Mouse (Mus musculus) liver, embryonic 16.5 days (tissue): ENCODE measurements around the gene Prkca. TPM values are rescaled to one million over a fixed set of nuclear protein-coding genes. Genes with fewer than 3 reads are reported as not detected.

Source experiments
- ATAC-seq: fragments of 200-750 bp; cut with Nextera tagmentation; 2 replicates; pipeline ENCODE4 v1.8.0; 2017; ENCODE audit warnings: low read depth, mild to moderate bottlenecking, moderate number of reproducible peaks, moderate library complexity
- H3K27ac ChIP-seq: fragments of 300-500 bp; sonication (generic); 2 replicates; pipeline ENCODE4 v1.5.1; 2014; ENCODE audit warnings: mild to moderate bottlenecking, low read length
- H3K27me3 ChIP-seq: fragments of 300-500 bp; sonication (generic); 2 replicates; pipeline ENCODE4 v1.6.1; 2014; ENCODE audit warnings: low read depth, low read length, mixed read lengths; ENCODE audit not compliant: control insufficient read depth, insufficient read depth
- H3K36me3 ChIP-seq: fragments of 300-500 bp; sonication (generic); 2 replicates; pipeline ENCODE4 v1.6.1; 2014; ENCODE audit warnings: mild to moderate bottlenecking; ENCODE audit not compliant: control insufficient read depth, insufficient read depth
- H3K4me1 ChIP-seq: fragments of 300-500 bp; sonication (generic); 2 replicates; pipeline ENCODE4 v1.6.1; 2014; ENCODE audit warnings: low read depth, low read length, mixed read lengths; ENCODE audit not compliant: control insufficient read depth
- H3K4me2 ChIP-seq: fragments of 300-500 bp; sonication (generic); 2 replicates; pipeline ENCODE4 v1.6.1; 2014; ENCODE audit warnings: low read depth, low read length, mixed read lengths
- H3K4me3 ChIP-seq: fragments of 300-500 bp; sonication (generic); 2 replicates; pipeline ENCODE4 v1.5.1; 2014; ENCODE audit warnings: low read depth, mild to moderate bottlenecking, low read length
- H3K9ac ChIP-seq: fragments of 300-500 bp; sonication (generic); 2 replicates; pipeline ENCODE4 v1.6.1; 2014; ENCODE audit warnings: low read depth, low read length
- H3K9me3 ChIP-seq: fragments of 300-500 bp; sonication (generic); replicated peaks from 2 replicates; pipeline ENCODE4 v1.6.1; 2016; ENCODE audit warnings: low read length; ENCODE audit not compliant: control insufficient read depth
- WGBS: fragments of 180-500 bp; shearing (Covaris S2); extraction: QIAGEN DNeasy Blood & Tissue Kit; methylation state at CpG from one replicate; pipeline ENCODE4 v1.1.7; 2014; ENCODE audit not compliant: insufficient replicate concordance; 5-methylcytosine and 5-hydroxymethylcytosine counted together
- polyA plus RNA-seq: library from polyadenylated mRNA; unstranded; fragments of >200 nt; fragmentation: Nextera tagmentation; extraction: Ambion mirVana; gene quantifications from 2 replicates; pipeline ENCODE4 v1.2.1, GENCODE M21; 2015

The Prkca gene
- polyA plus RNA-seq, 1 experiment from 2014 or later, result 3.4 TPM

DNA sequence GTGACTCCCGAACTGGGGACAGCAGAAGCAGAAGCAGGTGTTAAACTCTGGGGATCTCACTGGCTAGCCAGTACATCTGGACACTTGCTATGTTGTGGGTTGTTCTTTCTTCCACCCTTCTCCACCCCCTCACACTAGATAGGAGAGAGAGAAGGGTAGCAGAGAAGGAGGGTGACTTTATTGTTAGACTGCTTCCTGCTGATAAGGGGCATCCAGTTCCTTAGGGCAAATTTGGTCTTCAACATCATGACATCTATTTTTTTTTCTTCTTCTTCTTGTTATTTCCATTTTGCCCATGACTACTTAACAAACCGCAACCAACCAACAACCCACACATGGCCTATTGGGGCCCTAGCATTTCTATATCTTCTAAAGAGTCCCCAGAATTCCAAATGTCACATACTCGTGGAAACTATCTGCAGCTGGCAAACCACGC lies 97.4 kb downstream of the Prkca start:
- H3K4me2 ChIP-seq, result no peak overlapping the region
- peaks cover 10% of the 10 kb centered on the region for H3K4me1 ChIP-seq
- H3K9ac ChIP-seq, result no peak overlapping the region
- no peaks in the 10 kb centered on the region for H3K9me3 ChIP-seq
- WGBS, result 19% methylated on average over 4 of the region's 4 CpGs
- H3K4me3 ChIP-seq, result no peak overlapping the region
- no peaks in the 10 kb centered on the region for H3K27me3 ChIP-seq
- H3K36me3 ChIP-seq, result no peaks in the 10 kb centered on the region
- peak; percentile 58; the same call in 1 of the 2 replicates for ATAC-seq
- H3K27ac ChIP-seq, result no peak overlapping the region

DNA sequence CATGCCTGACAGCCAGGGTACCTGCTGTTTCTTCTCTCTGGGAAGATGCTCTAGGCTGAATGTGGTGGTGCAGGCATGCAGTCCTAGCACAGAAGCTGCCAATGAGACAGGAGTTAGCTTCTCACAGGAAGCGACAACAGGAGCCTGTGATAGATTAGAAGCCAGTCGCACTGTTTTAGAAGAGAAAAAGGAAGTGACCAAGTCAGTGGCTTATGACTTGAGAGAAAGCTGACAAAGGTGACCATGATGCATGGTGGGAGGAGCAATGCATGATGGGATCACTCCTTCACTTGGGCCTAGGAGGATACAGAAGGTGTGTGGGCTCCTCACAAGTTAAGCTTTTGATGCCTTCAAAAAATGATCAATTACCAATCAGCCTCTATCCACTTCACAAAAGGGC lies 99.5 kb downstream of the Prkca start:
- 11% methylated on average over 2 of the region's 2 CpGs for WGBS
- ATAC-seq, result no peak
- Histone ChIP-seq H3K4me3 (no peak overlapping the region), H3K36me3 (no peaks in the 10 kb centered on the region), H3K9me3 (no peaks in the 10 kb centered on the region), H3K4me1 (peaks cover 8% of the 10 kb centered on the region; the same call in 1 of the 2 replicates), H3K9ac (no peak overlapping the region), H3K4me2 (no peak overlapping the region), H3K27me3 (no peaks in the 10 kb centered on the region), H3K27ac (no peak overlapping the region)

DNA sequence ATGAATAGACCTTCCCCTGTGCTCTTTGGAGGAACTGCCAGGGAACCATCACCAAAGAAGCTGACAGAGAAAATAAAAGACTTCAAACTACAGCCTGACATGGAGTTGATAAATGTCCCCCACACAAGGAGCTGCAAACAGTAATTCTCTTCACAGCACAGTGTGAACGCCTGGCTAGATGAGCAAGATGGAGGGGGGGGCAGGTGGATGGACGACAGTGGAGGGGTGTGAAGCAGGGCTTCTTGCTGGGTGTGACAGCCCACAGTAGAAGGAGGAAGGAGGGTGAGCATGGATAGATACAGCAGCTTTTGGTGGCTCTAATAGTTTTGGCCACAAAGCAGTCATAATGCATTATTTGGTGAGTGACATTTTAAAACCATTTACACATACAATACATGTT lies 100.1 kb downstream of the Prkca start:
- no peaks in the 10 kb centered on the region for H3K36me3 ChIP-seq
- 35% methylated on average over 2 of the region's 2 CpGs for WGBS
- H3K4me1 ChIP-seq, result peaks cover 3% of the 10 kb centered on the region; the same call in 1 of the 2 replicates
- H3K4me2 ChIP-seq, result no peak overlapping the region
- ATAC-seq, result no peak
- no peaks in the 10 kb centered on the region for H3K9me3 ChIP-seq
- H3K27me3 ChIP-seq, result no peaks in the 10 kb centered on the region
- H3K27ac ChIP-seq, result no peak overlapping the region
- H3K9ac ChIP-seq, result no peak overlapping the region
- H3K4me3 ChIP-seq, result no peak overlapping the region

DNA sequence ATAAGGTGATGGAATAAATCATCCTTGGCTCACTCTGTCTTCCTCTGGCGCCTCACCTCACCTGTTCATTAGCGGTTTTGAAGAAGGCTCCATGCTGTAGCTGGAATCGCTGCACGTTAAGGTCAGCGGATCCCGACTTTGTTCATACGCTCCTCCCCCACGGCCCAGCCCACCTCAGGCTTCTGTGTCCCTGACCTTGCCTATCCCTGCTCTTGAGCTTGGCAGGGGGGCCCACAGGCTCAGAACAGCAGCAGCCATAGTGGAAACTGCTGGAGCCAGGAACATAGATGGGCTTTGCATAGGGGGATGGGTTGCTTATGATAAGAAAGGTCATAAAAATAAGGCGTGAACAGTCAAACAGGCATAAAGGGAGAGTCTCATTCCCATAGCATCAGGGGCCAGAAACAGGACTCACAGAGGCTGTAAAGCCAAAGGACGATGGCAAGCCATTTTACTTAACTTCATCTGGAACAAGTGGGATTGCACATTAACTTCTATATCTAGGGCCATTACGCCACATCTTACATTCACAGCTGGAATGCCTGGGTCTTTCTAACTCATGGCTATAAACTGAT lies 102.7 kb downstream of the Prkca start:
- no peak for ATAC-seq
- H3K27ac ChIP-seq, result no peak overlapping the region
- no peak overlapping the region for H3K9ac ChIP-seq
- no peak overlapping the region for H3K4me2 ChIP-seq
- H3K36me3 ChIP-seq, result no peaks in the 10 kb centered on the region
- 66% methylated on average over 11 of the region's 11 CpGs for WGBS
- no peaks in the 10 kb centered on the region for H3K27me3 ChIP-seq
- no peaks in the 10 kb centered on the region for H3K9me3 ChIP-seq
- peaks cover 3% of the 10 kb centered on the region; the same call in 1 of the 2 replicates for H3K4me1 ChIP-seq
- H3K4me3 ChIP-seq, result no peak overlapping the region

DNA sequence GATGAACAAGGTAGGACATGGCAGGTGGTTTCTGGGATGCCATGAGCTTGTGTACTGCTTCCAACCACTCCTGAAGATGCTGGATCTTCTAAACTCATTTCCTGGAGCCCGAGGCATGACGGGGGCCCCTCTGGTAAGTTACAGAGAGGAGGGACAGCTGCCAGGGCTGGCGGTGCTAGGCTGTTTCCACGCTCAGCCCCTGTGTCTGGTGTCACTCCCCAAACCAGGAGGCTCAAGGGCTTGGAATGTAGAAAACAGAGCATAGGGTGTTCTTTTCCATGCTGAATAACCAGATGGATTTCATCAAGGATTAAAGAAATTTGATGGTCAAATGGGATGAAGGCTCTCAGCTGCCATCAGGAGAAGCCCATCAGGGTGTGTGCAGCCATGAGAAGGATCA lies 104.6 kb downstream of the Prkca start:
- Histone ChIP-seq H3K36me3 (no peaks in the 10 kb centered on the region), H3K4me2 (no peak overlapping the region), H3K9me3 (no peaks in the 10 kb centered on the region), H3K27ac (no peak overlapping the region), H3K4me3 (no peak overlapping the region), H3K27me3 (no peaks in the 10 kb centered on the region), H3K4me1 (peaks cover 6% of the 10 kb centered on the region), H3K9ac (no peak overlapping the region)
- ATAC-seq, result no peak
- WGBS, result 54% methylated on average over 4 of the region's 4 CpGs

- no peak overlapping the region for H3K9ac ChIP-seq
- H3K9me3 ChIP-seq, result no peaks in the 10 kb centered on the region
- WGBS, result 49% methylated on average over 10 of the region's 10 CpGs
- H3K4me3 ChIP-seq, result no peak overlapping the region
- H3K27ac ChIP-seq, result no peak overlapping the region
- no peaks in the 10 kb centered on the region for H3K36me3 ChIP-seq
- peaks cover 6% of the 10 kb centered on the region for H3K4me1 ChIP-seq
- no peak overlapping the region for H3K4me2 ChIP-seq
- H3K27me3 ChIP-seq, result no peaks in the 10 kb centered on the region
- no peak for ATAC-seq
These were observed 106.8 kb downstream of the Prkca start for GRCm38 (mm10) chr11:108236754-108237428.

- H3K27me3 ChIP-seq, result no peaks in the 10 kb centered on the region
- no peak overlapping the region for H3K9ac ChIP-seq
- H3K27ac ChIP-seq, result no peak overlapping the region
- peaks cover 6% of the 10 kb centered on the region; the same call in 1 of the 2 replicates for H3K4me1 ChIP-seq
- no peak for ATAC-seq
- H3K4me2 ChIP-seq, result no peak overlapping the region
- H3K9me3 ChIP-seq, result no peaks in the 10 kb centered on the region
- no peak overlapping the region for H3K4me3 ChIP-seq
- 28% methylated on average over 2 of the region's 2 CpGs for WGBS
- no peaks in the 10 kb centered on the region for H3K36me3 ChIP-seq
These were observed 107.5 kb downstream of the Prkca start for GRCm38 (mm10) chr11:108236195-108236594.

DNA sequence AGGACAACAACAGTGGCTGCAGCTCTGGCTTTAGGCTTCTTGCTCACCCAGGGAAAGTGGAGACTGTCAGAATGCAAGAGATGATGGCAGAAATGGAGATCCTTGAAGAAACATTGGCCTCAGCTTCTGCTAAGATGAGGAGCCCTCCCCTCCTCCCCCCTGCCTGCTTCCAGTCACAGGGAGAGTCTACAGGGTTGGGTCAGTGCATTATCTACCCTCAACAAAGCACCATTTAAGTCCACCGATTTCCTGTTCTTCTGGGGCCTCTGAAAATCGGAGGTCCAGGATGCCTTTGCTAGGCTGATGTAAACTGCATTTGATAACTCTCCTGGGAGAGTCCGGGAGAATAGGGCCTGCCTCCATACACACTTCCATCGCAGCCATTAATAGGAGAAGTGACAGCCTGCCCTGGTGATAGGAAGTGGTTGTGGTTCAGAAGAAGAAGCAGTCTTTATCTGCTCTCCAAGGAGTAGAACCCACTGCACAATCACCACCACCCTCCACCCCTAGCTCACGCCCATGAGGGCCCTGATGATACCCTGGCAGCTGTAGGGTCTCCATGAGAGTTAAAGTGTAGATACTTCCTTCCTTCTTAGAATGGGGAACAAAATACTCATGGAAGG lies 108.5 kb downstream of the Prkca start:
- ATAC-seq, result peak; percentile 49
- no peak overlapping the region for H3K4me2 ChIP-seq

DNA sequence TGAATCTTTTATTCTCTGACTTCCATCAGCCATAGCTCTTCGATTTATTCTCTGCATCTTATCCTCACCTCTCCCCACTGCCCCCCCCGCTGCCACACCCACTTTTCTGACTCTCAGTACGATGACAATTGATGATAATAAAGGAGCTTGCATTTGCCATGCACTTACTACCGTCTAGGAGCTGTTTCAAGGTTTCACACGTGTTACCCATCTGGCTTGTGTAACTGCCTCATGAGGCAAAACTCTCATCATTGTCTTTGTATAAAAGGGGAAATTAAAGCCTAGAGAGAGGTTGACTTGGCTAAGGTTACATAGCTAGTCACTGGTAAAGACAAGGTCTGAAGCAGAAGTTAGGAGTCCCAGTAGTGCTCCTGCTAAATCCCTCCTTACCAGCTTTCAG lies 110.7 kb downstream of the Prkca start:
- H3K36me3 ChIP-seq, result no peaks in the 10 kb centered on the region
- H3K27me3 ChIP-seq, result no peaks in the 10 kb centered on the region
- H3K27ac ChIP-seq, result no peak overlapping the region
- no peaks in the 10 kb centered on the region for H3K9me3 ChIP-seq
- H3K9ac ChIP-seq, result no peak overlapping the region
- ATAC-seq, result no peak
- H3K4me2 ChIP-seq, result no peak overlapping the region
- peaks cover 2% of the 10 kb centered on the region for H3K4me1 ChIP-seq
- H3K4me3 ChIP-seq, result no peak overlapping the region
- WGBS, result 36% methylated on average over 5 of the region's 5 CpGs

More for the DNA sequence above, 108.5 kb downstream of the Prkca start:
- Histone ChIP-seq H3K4me1 (peaks cover 2% of the 10 kb centered on the region; the same call in 1 of the 2 replicates), H3K4me3 (no peak overlapping the region), H3K9ac (no peak overlapping the region), H3K27ac (no peak overlapping the region), H3K36me3 (no peaks in the 10 kb centered on the region), H3K9me3 (no peaks in the 10 kb centered on the region), H3K27me3 (no peaks in the 10 kb centered on the region)
- 20% methylated on average over 5 of the region's 5 CpGs for WGBS
